Mouse (Mus musculus) heart, adult 10 weeks (tissue): ENCODE results near the gene Tox4. TPM values are rescaled to one million over a fixed set of nuclear protein-coding genes. Genes with fewer than 3 reads are reported as not detected.

Source experiments
- polyA plus RNA-seq: library from polyadenylated mRNA; stranded (reverse); fragments of 350-450 nt; fragmentation: Illumina TruSeq; extraction: RNeasy Lipid Tissue Mini Kit (QIAGEN cat#74804); gene quantifications from one replicate; pipeline ENCODE4 v1.2.3, GENCODE M21; 2014; ENCODE audit warnings: low read depth, low replicate concordance

Tox4 gene
- 20.1 TPM for polyA plus RNA-seq

GRCm38 (mm10) chr14:52278932-52279746 lies at the start of gene Tox4, which contains the start of gene Rab2b:
Tox4 (plus strand) TSS chr14:52279146.
Rab2b (minus strand) TSS chr14:52279545.

GRCm38 (mm10) chr14:52257484-52258213 lies 21.3 kb upstream of the Tox4 start, which contains the start of gene Chd8:
Chd8 (minus strand) TSS chr14:52257780.

GRCm38 (mm10) chr14:52304644-52305271 lies 25.8 kb downstream of the Tox4 start, which contains the start of gene Mettl3:
Mettl3 (minus strand) TSS chr14:52305128.

GRCm38 (mm10) chr14:52327910-52328812 lies 49.2 kb downstream of the Tox4 start, which contains the start of gene Sall2:
Sall2 (minus strand) TSS chr14:52328762.

Other genes starting within 250 kb of the Tox4 start
- gene Olfr221, start 236.7 kb upstream of the Tox4 start, polyA plus RNA-seq: not detected
- gene Hnrnpc, start 175.1 kb upstream of the Tox4 start, polyA plus RNA-seq: 157 TPM
- gene Rpgrip1, start 168.4 kb upstream of the Tox4 start, polyA plus RNA-seq: 0.94 TPM
- 16.8 TPM for gene Supt16, start 81.7 kb upstream of the Tox4 start, polyA plus RNA-seq
- gene Chd8, start 21.4 kb upstream of the Tox4 start, polyA plus RNA-seq: 25.2 TPM
- gene Rab2b, start 399 bp downstream of the Tox4 start, polyA plus RNA-seq: 6.3 TPM
- 22.1 TPM for gene Mettl3, start 26.0 kb downstream of the Tox4 start, polyA plus RNA-seq
- gene Sall2, start 49.6 kb downstream of the Tox4 start, polyA plus RNA-seq: 1.6 TPM
- not detected for gene Olfr1513, start 77.3 kb downstream of the Tox4 start, polyA plus RNA-seq
- gene Olfr1512, start 100.0 kb downstream of the Tox4 start, polyA plus RNA-seq: not detected
- gene Olfr1511, start 118.2 kb downstream of the Tox4 start, polyA plus RNA-seq: not detected
- gene Olfr1510, start 135.2 kb downstream of the Tox4 start, polyA plus RNA-seq: not detected
- not detected for gene Olfr1509, start 163.8 kb downstream of the Tox4 start, polyA plus RNA-seq
- gene Olfr1508, start 188.3 kb downstream of the Tox4 start, polyA plus RNA-seq: not detected
- not detected for gene Olfr1507, start 216.6 kb downstream of the Tox4 start, polyA plus RNA-seq